Mouse (Mus musculus) spleen, postnatal 36 days (tissue): Measurements from ENCODE around the gene Cacnb1.
A peak's percentile ranks its signal among the peaks of the same experiment; 100 is the strongest.

ENCODE experiments used
- DNase-seq, 2 experiments: peaks; one replicate each; pipeline ENCODE4 v3.0.0; 2022; ENCODE audit warnings: low spot score in 2 of 2, mixed read lengths in 1 of 2

Gene Cacnb1

DNA sequence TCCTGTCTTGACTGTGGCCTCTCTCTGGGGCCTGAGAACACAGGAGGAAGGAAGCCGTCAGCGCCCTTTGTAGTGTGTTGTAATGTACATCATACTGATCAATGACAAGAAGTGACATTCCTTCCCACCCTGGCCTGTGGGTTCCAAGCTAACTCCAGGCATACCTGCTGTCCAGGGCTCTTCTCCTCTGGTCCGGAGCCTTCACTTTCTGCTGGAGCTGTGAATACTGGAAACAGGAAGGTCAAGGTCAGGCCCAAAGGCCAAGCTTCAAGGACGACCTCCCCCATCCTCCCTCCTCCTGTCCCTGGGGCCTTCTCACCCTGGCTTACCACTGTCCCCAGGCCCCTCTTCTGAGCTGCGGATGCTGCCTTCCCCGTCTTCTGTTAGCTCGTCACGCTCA is 18.1 kb upstream of the Cacnb1 start:
- no peak for DNase-seq

GRCm38 (mm10) chr11:98037871-98038270 is 15.0 kb upstream of the Cacnb1 start:
- no peak for DNase-seq

DNA sequence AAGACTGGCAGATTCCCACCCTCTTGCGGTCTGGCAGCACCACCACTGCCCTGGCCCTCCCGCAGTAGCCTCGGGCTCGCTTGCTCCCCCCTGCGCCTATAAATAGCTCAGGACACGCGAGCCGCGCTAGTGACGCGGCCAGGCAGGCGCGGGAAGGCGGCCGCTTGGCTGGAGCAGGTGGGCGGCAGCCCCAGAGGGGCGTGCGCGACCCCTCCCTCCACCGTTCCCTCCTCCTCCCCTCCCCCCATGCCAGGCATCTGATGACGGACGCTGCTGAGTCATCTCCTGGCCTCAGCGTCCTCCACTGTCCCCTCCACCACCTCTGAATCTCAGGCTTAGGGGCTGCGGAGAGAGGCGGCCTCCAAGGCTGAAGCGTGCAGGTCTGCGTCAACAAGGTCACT is 13.1 kb upstream of the Cacnb1 start:
- no peak for DNase-seq

DNA sequence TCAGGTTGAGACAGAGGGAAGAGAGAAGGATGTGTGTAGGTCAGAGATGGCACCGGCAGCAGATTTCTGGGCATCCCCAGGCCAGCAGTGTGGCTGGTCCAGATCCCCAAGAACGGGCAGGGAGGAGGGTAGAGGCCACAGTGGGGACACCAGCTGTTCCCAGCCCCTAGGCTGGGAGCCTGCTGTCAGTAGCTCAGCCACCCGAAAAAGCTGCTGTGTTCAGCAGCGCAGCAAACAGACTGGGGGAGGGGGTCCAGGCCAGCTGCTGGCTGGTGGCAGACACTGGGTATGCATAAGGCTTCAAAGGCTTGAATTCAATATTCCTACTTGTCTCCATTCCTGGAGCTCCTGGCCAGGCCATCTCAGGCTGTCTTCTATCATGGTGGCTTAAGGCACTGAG is 12.0 kb upstream of the Cacnb1 start:
- DNase-seq, result no peak

GRCm38 (mm10) chr11:98034061-98034460 is 11.2 kb upstream of the Cacnb1 start:
- no peak for DNase-seq

DNA sequence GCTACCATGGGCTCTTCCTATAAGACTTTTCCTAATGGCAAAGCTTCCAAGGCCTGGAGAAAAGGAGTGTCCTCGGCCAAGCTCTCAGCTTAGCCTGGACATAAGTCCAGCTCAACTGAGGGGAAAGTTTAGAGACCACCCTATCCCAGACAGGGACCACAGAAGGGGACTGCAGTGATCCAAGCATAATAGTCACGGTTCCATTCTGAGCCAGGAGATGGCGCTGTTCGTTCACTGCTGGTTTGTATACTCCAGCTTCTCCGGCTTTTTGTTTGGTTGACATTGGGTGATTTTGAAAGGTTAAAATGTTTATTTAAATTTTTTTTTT is 8.6 kb upstream of the Cacnb1 start:
- peak; percentile 46 to 60 for DNase-seq

DNA sequence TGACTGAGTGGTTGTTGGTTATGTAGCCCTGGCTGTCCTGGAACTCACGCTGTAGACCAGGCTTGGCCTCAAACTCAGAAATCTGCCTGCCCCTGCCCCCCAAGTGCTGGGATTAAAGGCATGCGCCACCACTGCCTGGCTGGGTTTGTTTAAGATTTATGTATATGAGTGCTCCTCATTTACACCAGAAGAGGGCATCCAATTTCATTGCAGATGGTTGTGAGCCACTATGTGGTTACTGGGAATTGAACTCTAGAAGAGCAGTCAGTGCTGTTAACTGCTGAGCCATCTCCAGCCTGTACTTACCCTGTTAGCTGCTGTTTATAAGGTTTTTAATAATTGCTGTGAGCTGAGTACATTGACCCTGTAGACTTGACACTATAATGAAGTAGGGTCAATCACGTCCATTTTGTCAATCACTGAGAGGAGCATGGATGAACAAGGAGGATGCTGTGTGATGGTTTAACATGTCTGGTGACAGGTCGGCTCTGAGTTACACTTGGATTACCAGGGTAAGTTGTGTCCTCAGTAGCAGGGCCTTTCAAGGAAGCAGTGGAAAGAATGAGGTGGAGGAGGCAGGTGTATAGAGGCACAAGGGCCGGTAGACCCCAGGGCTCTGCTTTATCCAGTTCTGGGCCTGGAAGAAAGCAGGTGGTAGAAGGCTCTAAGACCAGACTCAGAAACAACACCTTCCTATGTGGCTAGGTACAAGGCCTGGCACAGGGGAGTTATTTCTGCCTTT is 8.0 kb upstream of the Cacnb1 start:
- DNase-seq, result no peak

DNA sequence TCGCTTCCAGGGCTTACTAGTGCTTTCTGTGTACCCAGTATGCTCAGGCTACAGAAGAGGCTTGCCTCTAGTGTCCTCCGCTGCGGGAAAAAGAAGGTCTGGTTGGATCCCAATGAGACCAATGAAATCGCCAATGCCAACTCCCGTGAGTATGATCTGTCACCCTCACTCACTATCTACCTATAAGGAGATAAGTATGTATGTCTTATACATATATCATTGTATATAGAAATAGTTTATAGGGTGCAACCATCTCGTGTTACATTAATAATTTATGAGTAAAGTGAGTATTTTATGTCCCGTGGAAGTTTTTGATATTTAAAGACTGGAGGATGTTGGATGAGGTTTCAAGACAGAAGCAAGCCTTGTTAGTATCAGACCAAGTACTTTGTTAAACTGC is 5.0 kb upstream of the Cacnb1 start:
- DNase-seq, result no peak

- DNase-seq, result no peak
These were observed 4.5 kb upstream of the Cacnb1 start for GRCm38 (mm10) chr11:98027297-98027688.

DNA sequence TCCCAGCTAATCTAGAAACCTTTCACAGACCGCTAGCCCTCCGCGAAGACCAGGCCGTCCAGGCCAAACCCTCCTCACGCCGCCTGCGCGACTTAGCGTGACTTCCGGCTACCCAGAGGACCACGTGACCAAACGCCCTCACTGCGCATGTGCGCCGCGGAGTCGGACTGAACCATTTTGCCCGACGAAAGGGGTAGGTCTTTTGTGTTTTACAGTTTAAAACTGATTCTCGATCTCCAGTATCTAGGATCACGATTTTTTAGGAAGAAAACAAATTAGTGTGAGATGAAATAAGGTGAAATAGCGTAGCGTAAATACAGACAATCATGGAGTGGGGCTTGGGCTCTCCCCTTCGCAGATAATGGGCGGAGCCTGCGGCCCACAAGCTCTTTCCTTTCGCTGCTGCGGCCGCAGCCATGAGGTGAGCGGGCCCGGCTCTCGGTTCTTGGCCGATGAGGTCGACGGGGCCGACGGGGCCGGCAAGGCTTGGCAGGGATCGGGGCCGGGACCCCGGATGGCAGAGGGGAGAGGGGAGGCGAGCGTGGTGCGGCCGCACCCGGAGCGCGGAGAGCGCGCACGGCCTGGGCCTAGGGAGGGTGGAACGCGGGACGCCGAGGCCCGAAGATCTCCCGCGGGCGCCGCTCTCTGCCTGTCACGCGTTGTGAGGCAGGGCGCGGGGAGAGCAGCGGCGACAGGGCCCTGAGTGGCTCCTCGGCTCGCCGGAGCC is 3.9 kb upstream of the Cacnb1 start, which contains the start of gene Rpl19:
TSS of gene Rpl19 (plus strand) at position 141 of the 727 bp plus-strand sequence.
- DNase-seq, result peak; percentile 81 to 89

GRCm38 (mm10) chr11:98026248-98026569 is 3.4 kb upstream of the Cacnb1 start:
- DNase-seq, result no peak

DNA sequence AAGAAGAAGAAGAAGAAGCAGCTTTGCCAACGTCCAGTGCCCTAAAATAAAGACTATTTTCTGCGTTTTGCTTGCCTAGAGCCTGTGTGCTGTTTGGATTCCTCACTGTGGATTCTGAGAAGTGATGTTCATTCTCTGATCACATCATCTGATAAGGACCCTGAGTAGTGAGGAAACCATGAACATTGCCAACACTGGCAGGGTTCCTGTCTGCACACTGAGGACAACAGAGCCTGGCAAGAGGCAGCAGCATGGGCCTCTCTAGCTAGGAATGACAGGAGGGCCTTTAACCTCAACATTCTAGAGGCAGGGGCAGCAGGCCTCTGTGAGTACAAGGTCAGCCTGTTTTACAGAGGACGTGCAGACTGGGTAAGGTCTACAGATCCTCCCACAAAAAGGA is 1.7 kb upstream of the Cacnb1 start:
- DNase-seq, result no peak

DNA sequence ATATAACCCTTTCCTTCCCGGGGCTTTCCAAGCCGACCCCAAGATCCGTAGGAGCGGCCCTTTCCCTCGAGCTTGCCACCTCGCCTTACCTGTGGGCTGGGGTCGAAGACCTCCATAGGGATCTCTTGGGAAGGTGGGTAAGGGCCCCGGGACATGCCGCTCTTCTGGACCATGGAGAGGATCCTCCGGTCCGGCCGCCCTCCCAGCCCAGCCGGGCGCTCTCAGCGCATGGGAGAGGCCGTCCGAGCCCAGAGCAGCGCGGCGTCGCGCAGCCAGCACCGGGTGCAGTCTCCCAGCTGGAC is 630 bp downstream of the Cacnb1 start:
- no peak for DNase-seq

DNA sequence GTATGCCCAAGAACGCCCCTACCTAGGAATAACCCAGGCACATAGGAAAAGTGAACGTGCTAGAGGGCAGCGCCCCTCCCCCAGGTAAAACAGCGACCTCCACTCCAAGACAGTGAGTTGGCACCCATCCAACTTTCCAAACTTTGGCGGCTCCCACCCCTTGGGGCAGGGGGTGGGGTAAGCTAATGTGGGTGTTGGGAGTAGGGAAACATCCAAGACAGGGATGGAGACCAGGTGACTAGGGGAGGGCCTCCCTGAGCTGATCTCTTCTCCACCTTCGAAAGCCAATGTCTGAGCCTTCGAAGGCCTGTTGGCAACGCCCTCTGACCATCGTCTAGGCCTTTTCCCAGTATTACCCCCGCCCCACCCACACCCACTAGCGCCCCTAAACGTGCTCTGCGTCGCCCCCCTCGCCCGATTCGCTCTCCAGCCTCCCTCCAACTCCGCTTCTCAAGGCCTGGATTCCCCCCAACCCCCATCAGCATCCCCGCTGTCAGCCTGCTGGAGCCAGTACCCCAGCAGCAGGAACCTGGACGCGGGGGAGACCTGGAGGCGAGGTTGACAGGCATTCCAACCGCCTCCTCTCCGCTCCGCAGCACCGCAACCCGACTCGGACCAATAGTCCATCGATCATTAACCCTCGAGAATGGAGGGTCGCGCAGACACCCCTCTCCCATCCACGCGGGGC is 1.1 kb downstream of the Cacnb1 start:
- DNase-seq, result no peak

- no peak for DNase-seq
These were observed 1.7 kb downstream of the Cacnb1 start for GRCm38 (mm10) chr11:98021118-98021517.

GRCm38 (mm10) chr11:98020710-98021109 is 2.1 kb downstream of the Cacnb1 start:
- no peak for DNase-seq

DNA sequence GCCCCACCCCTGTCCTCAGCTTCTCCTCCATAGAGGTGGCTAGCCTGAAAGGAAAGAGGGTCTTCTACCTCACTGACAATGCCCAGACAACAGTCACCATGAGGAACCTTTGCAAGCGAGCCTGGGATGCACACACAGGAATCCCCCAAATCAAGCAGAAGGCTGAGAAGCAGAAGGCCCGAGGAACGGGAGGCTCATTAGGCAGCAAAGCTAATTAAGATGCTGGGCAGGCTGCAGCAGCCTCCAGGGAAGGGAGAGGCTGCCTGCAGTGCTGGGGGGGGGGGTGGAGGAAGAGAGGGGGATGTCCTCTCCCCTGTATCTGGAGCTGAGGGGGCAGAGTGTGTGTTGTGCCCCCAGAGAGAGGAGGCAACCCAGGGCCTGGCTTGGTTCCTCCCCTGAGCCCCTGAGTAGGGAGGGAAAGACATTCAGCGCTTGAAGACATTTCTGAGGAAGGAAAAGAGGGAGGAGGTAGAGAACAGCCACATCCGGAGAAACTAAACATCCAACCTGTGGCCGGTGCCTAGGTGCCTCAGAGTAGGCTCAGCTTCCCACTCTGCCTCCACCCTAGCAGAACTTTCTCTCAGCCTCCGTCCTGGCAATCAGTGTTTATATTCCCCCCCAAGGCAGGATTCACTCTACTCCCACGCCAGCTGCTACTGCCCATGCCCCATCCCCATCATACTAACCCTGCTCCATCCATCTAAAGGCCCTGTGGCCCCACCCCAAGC is 2.8 kb downstream of the Cacnb1 start:
- no peak for DNase-seq

- peak in 1 of 2 experiments; percentile 51 for DNase-seq
These were observed 3.8 kb downstream of the Cacnb1 start for GRCm38 (mm10) chr11:98018858-98019641.

- no peak for DNase-seq
These were observed 4.6 kb downstream of the Cacnb1 start for GRCm38 (mm10) chr11:98018222-98018621.

DNA sequence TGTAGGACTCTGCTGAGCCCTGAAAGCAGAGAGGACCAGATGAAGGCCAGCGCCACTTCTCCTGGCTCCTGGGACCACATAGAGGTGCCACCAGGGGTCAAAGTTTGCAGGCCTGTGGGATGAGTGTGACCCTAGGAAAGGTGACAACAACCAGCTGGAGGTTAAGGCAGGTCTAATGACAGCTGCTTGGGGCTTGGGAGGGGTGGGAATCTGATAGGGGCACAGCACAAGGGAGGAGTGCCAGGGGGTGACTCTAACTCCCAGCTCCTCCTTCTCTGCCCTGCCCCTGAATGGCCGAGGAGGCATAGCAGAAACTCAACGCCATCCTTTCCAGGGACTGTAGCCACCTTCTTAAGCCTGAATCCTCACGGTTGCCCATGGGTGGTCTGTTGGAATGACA is 6.0 kb downstream of the Cacnb1 start:
- no peak for DNase-seq

- DNase-seq, result no peak
These were observed 6.7 kb downstream of the Cacnb1 start for GRCm38 (mm10) chr11:98016177-98016576.

DNA sequence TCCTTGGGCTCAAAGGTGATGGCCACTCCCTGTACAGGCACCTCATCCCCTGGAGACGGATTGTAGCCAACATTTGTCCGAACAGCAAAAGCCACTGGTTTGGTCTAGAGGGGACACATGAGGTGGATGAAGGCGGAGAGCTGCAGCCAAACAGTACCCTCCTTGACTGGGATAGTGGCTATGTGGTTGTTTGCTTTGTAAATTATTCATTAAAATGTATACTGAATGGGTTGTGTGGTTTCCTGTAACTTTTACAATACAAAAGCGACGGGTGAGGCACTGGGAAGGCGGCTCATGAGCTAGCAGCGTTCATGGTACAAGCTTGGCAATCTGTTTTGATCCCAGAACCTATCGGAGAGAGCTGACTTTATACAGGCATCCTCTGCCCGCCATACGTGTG is 10.0 kb downstream of the Cacnb1 start:
- DNase-seq, result no peak
